Mouse (Mus musculus) testis, adult 2 months (tissue): ENCODE measurements at regions not wholly inside any gene's neighbourhood (a gene's known extent, or its start where the extent isn't known, plus 50 kb on each side); places are given as distances from the start of the nearest gene placed in this dataset.

Source experiments
- H3K27ac ChIP-seq: fragments of 200-500 bp; 2 replicates; pipeline ENCODE4 v1.5.1; 2012; ENCODE audit warnings: low read depth, low read length; ENCODE audit not compliant: control insufficient read depth, insufficient read depth
- H3K27me3 ChIP-seq: fragments of 200-500 bp; 2 replicates; pipeline ENCODE4 v1.6.1; 2012; ENCODE audit warnings: mild to moderate bottlenecking, low read length, moderate library complexity; ENCODE audit not compliant: control insufficient read depth, insufficient read depth
- H3K36me3 ChIP-seq: fragments of 200-500 bp; 2 replicates; pipeline ENCODE4 v1.6.1; 2012; ENCODE audit warnings: mild to moderate bottlenecking, low read length; ENCODE audit not compliant: control insufficient read depth, insufficient read depth
- H3K4me1 ChIP-seq: fragments of 200-500 bp; 2 replicates; pipeline ENCODE4 v1.6.1; 2012; ENCODE audit warnings: low read length; ENCODE audit not compliant: control insufficient read depth, insufficient read depth
- H3K4me3 ChIP-seq: fragments of 200-500 bp; 2 replicates; pipeline ENCODE4 v1.5.1; 2012; ENCODE audit warnings: low read depth, mild to moderate bottlenecking, low read length, moderate library complexity, mixed read lengths; ENCODE audit not compliant: control insufficient read depth
- CTCF ChIP-seq: fragments of 200-500 bp; IDR thresholded peaks from 2 replicates; pipeline ENCODE4 v1.5.1; 2012; ENCODE audit warnings: low read depth, mild to moderate bottlenecking, inconsistent platforms, low read length, moderate library complexity; ENCODE audit not compliant: control insufficient read depth, insufficient read depth, insufficient replicate concordance
- POLR2A ChIP-seq: fragments of 200-500 bp; IDR thresholded peaks from 2 replicates; pipeline ENCODE4 v1.6.1; 2012; ENCODE audit warnings: low read depth, mild to moderate bottlenecking, inconsistent platforms, low read length, moderate library complexity; ENCODE audit not compliant: control insufficient read depth

GRCm38 (mm10) chr6:82846587-82847150 is 72.4 kb upstream of the Hk2 start:
- Histone ChIP-seq H3K4me1 (peaks cover 2% of the 10 kb centered on the region), H3K27ac (no peak overlapping the region), H3K4me3 (peak overlapping the region; percentile 1), H3K36me3 (no peaks in the 10 kb centered on the region), H3K27me3 (no peaks in the 10 kb centered on the region)
- TF ChIP-seq POLR2A (no peak), CTCF (no peak)

GRCm38 (mm10) chr6:82844432-82844831 is 70.2 kb upstream of the Hk2 start:
- peaks cover 2% of the 10 kb centered on the region for H3K4me1 ChIP-seq
- no peak overlapping the region for H3K4me3 ChIP-seq
- H3K27me3 ChIP-seq = no peaks in the 10 kb centered on the region
- TF ChIP-seq POLR2A (no peak), CTCF (no peak)
- H3K27ac ChIP-seq = no peak overlapping the region
- no peaks in the 10 kb centered on the region for H3K36me3 ChIP-seq

- H3K4me3 ChIP-seq = no peak overlapping the region
- H3K36me3 ChIP-seq = no peaks in the 10 kb centered on the region
- H3K27me3 ChIP-seq = no peaks in the 10 kb centered on the region
- TF ChIP-seq POLR2A = no peak
- TF ChIP-seq CTCF = no peak
- H3K4me1 ChIP-seq = peaks cover 2% of the 10 kb centered on the region
- no peak overlapping the region for H3K27ac ChIP-seq
These were observed 69.6 kb upstream of the Hk2 start for GRCm38 (mm10) chr6:82843881-82844280.

GRCm38 (mm10) chr6:82837246-82837645 is 63.0 kb upstream of the Hk2 start:
- no peak for TF ChIP-seq POLR2A
- no peak for TF ChIP-seq CTCF
- no peaks in the 10 kb centered on the region for H3K36me3 ChIP-seq
- no peak overlapping the region for H3K27ac ChIP-seq
- no peaks in the 10 kb centered on the region for H3K27me3 ChIP-seq
- no peaks in the 10 kb centered on the region for H3K4me1 ChIP-seq
- no peak overlapping the region for H3K4me3 ChIP-seq

- Histone ChIP-seq H3K36me3 (no peaks in the 10 kb centered on the region), H3K4me1 (no peaks in the 10 kb centered on the region), H3K27me3 (no peaks in the 10 kb centered on the region), H3K27ac (no peak overlapping the region), H3K4me3 (no peak overlapping the region)
- TF ChIP-seq POLR2A = no peak
These were observed 61.2 kb upstream of the Hk2 start for GRCm38 (mm10) chr6:82835222-82836064.

- Histone ChIP-seq H3K36me3 (no peaks in the 10 kb centered on the region), H3K4me1 (no peaks in the 10 kb centered on the region), H3K27ac (no peak overlapping the region), H3K27me3 (no peaks in the 10 kb centered on the region), H3K4me3 (no peak overlapping the region)
- no peak for TF ChIP-seq CTCF
- TF ChIP-seq POLR2A = no peak
These were observed 59.6 kb upstream of the Hk2 start for GRCm38 (mm10) chr6:82833867-82834266.

- Histone ChIP-seq H3K4me1 (no peaks in the 10 kb centered on the region), H3K27ac (no peak overlapping the region)
These were observed 57.0 kb upstream of the Hk2 start for GRCm38 (mm10) chr6:82831211-82831610.

More at GRCm38 (mm10) chr6:82831211-82831610, 57.0 kb upstream of the Hk2 start:
- TF ChIP-seq POLR2A (no peak), CTCF (no peak)
- H3K27me3 ChIP-seq = no peaks in the 10 kb centered on the region
- H3K4me3 ChIP-seq = no peak overlapping the region
- no peaks in the 10 kb centered on the region for H3K36me3 ChIP-seq
